Mouse (Mus musculus) heart, adult 11 months (tissue): ENCODE data around the gene Atf7ip2.
"Not testable (repeated sequence)": the region's sequence is repeated elsewhere in the genome, so short reads cannot be mapped to it uniquely, and the experiment has no call there.

Source experiments
- DNase-seq: peaks from one replicate; pipeline ENCODE4 v3.0.0; 2022

Gene Atf7ip2

GRCm38 (mm10) chr16:10192679-10193506 is at the start of gene Atf7ip2:
TSS of gene Atf7ip2 (plus strand) at chr16:10192712.
- peak; percentile 99 for DNase-seq

- DNase-seq, result peak; percentile 74
Observed at GRCm38 (mm10) chr16:10143166-10143565, 49.3 kb upstream of the Atf7ip2 start.

GRCm38 (mm10) chr16:10147401-10147800 is 45.1 kb upstream of the Atf7ip2 start:
- DNase-seq, result peak; percentile 75

GRCm38 (mm10) chr16:10169123-10169905 is 23.2 kb upstream of the Atf7ip2 start:
- DNase-seq, result peak; percentile 62

GRCm38 (mm10) chr16:10170005-10170404 is 22.5 kb upstream of the Atf7ip2 start, which contains the start of gene Rpl39l:
TSS of gene Rpl39l (plus strand) at chr16:10170226.
- peak; percentile 79 for DNase-seq

GRCm38 (mm10) chr16:10171276-10171675 is 21.2 kb upstream of the Atf7ip2 start:
- DNase-seq, result peak; percentile 39

- peak; percentile 19 for DNase-seq
Observed at GRCm38 (mm10) chr16:10172179-10172820, 20.2 kb upstream of the Atf7ip2 start.

GRCm38 (mm10) chr16:10187461-10187860 is 5.1 kb upstream of the Atf7ip2 start:
- peak; percentile 84 for DNase-seq

GRCm38 (mm10) chr16:10208777-10209176 is 16.3 kb downstream of the Atf7ip2 start:
- no peak for DNase-seq

- peak; percentile 49 for DNase-seq
Observed at GRCm38 (mm10) chr16:10216366-10216765, 23.9 kb downstream of the Atf7ip2 start.

GRCm38 (mm10) chr16:10217020-10217419 is 24.5 kb downstream of the Atf7ip2 start:
- DNase-seq, result not testable (repeated sequence)

GRCm38 (mm10) chr16:10227361-10227760 is 34.8 kb downstream of the Atf7ip2 start:
- DNase-seq, result no peak

GRCm38 (mm10) chr16:10236601-10237000 is 44.1 kb downstream of the Atf7ip2 start:
- no peak for DNase-seq

GRCm38 (mm10) chr16:10253993-10254392 is 61.5 kb downstream of the Atf7ip2 start:
- DNase-seq, result peak; percentile 64

GRCm38 (mm10) chr16:10272256-10272655 is 79.7 kb downstream of the Atf7ip2 start:
- DNase-seq, result peak; percentile 42

GRCm38 (mm10) chr16:10274465-10274864 is 82.0 kb downstream of the Atf7ip2 start:
- DNase-seq, result peak; percentile 68

GRCm38 (mm10) chr16:10276778-10277177 is 84.3 kb downstream of the Atf7ip2 start:
- peak; percentile 19 for DNase-seq

- peak; percentile 96 for DNase-seq
Observed at GRCm38 (mm10) chr16:10280286-10280951, 87.9 kb downstream of the Atf7ip2 start.

GRCm38 (mm10) chr16:10281890-10282289 is 89.4 kb downstream of the Atf7ip2 start:
- DNase-seq, result peak; percentile 65

- DNase-seq, result no peak
Observed at GRCm38 (mm10) chr16:10286513-10287268, 94.2 kb downstream of the Atf7ip2 start.

GRCm38 (mm10) chr16:10288115-10288514 is 95.6 kb downstream of the Atf7ip2 start:
- no peak for DNase-seq
